Mouse (Mus musculus) layer of hippocampus, adult 18-20 months (tissue): ENCODE results near the gene Unc5cl. TPM values are rescaled to one million over a fixed set of nuclear protein-coding genes. Genes with fewer than 3 reads are reported as not detected.

Experiments
- total RNA-seq, 2 experiments: library from RNA; stranded (reverse); gene quantifications; 2 replicates each; pipeline ENCODE4 v1.2.3; 2021

The Unc5cl gene
- total RNA-seq, 2 experiments from 2014 or later = 0.56 to 0.92 TPM

Other genes starting within 250 kb of the Unc5cl start
- gene Trem1, start 222.1 kb upstream of the Unc5cl start, total RNA-seq = not detected
- gene Trem3, start 207.1 kb upstream of the Unc5cl start, total RNA-seq = not detected
- gene Treml4, start 190.6 kb upstream of the Unc5cl start, total RNA-seq = not detected
- gene Treml2, start 155.4 kb upstream of the Unc5cl start, total RNA-seq = under 1 TPM; 0.22 to 0.36 TPM
- gene B430306N03Rik, start 138.8 kb upstream of the Unc5cl start, total RNA-seq = under 1 TPM in 1 of 2 experiments, not detected in 1; 0.10 TPM
- 10 to 100 TPM; 12.2 to 12.3 TPM for gene Trem2, start 108.5 kb upstream of the Unc5cl start, total RNA-seq
- under 1 TPM in 1 of 2 experiments, not detected in 1; 0.41 TPM for gene Treml1, start 95.0 kb upstream of the Unc5cl start, total RNA-seq
- gene Nfya, start 45.0 kb upstream of the Unc5cl start, total RNA-seq = 10 to 100 TPM; 28.4 to 31.7 TPM
- gene Oard1, start 44.9 kb upstream of the Unc5cl start, total RNA-seq = 10 to 100 TPM; 13.7 to 14.1 TPM
- gene Apobec2, start 22.0 kb upstream of the Unc5cl start, total RNA-seq = not detected
- gene Tspo2, start 3.4 kb upstream of the Unc5cl start, total RNA-seq = not detected